Mouse (Mus musculus): ENCODE measurements around the gene Lama4.

DNA sequence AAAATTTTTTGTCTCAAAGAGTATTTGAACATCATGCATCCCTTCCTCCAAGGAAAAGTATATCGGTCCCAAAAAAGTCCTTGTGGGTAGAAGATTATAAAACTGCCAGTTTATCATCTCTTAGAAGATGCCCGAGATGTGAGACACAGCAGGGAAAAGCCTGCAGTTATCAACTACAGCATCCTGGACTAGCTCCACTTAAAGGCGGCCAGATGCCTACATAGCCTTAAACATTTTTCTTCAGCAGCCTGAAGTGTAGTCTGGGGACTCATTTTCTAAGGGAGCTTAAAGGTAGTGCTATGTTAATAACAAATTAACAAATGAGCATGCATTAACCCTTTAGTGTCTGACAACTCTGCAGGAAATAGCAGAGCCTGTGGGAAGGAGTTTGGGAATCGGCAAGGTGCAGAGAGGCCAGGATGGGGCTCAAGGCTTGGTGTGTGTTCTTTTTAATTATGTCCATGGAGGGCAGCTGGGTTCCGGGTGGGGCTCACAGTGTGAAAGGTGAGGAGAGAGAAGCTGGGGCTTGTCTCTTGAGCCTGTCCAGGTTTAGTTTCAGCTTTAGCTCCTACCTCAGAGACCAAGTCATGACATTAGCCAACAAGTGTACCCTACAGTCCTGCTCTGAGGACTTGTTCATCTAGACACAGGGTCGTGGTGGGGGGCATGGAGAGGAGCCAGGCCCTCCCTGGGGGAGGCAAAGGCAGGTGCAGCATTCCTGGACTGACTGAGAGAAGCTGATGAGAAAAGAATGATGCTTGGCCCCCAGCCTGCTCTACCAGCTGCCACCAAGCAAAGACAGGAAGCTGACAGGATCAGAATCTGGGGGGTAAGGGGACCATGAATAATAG, 64.2 kb downstream of the Lama4 start:
- TF ChIP-seq CTCF (IDR thresholded peaks at IDR 0.05; ENCODE audit: borderline replicate concordance, control insufficient read depth, extremely low read depth, insufficient read depth, low read length, poor library complexity) (no peak), POLR2A (IDR thresholded peaks at IDR 0.05; ENCODE audit: control insufficient read depth, extremely low read depth, insufficient read depth, low read length, poor library complexity) (no peak)
